Mouse (Mus musculus) erythroblast, adult 5-6 weeks (primary cell): ENCODE data around the gene Gm20379. TPM values are rescaled to one million over a fixed set of nuclear protein-coding genes. Genes with fewer than 3 reads are reported as not detected.

Experiments used
- ATAC-seq: replicated peaks from 2 replicates; pipeline ENCODE4 v1.8.0; 2016; ENCODE audit warnings: moderate number of reproducible peaks, mild to moderate bottlenecking, moderate TSS enrichment, inconsistent platforms; ENCODE audit not compliant: poor library complexity, low FRiP score, severe bottlenecking
- total RNA-seq, 2 experiments: library from RNA; stranded (forward) in 1 of 2; stranded (reverse) in 1 of 2; fragments of 150-400 nt in 1 of 2; fragments of 200-764, 138-1000 nt in 1 of 2; gene quantifications; 2 replicates each; pipeline versions ENCODE4 v1.2.3 to v1.2.4; 2015 to 2017; ENCODE audit warnings: low replicate concordance in 2 of 2

The Gm20379 gene
- total RNA-seq (2015; ENCODE audit: low replicate concordance) (not detected in 2 replicates), total RNA-seq (2017; ENCODE audit: low replicate concordance) (not detected in 2 replicates)

- no peak for ATAC-seq
Observed at GRCm38 (mm10) chr13:92305680-92306079, at the start of gene Gm20379. Gene Gm20379 (plus strand): TSS chr13:92305980.

GRCm38 (mm10) chr13:92261329-92261728 is 44.5 kb upstream of the Gm20379 start:
- no peak for ATAC-seq

DNA sequence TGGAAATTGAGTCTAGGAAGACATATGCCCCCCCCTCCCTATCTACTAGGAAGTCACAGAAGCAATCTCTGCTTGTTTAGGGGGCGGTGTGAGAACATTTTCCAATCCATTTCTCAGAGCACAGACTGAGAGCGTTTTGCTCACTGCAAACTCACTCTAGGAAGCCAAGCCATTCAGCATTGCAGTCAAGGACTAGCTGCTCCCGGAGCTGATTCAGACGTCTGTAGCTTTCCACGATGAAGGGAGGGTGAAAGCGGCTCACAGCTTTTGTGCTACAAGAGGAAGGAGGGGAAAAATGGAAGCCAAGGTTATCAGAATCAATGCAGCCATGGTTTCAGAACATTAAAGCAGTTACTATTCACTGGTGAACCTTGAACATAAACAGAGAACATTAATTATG is 42.2 kb upstream of the Gm20379 start:
- ATAC-seq = no peak

DNA sequence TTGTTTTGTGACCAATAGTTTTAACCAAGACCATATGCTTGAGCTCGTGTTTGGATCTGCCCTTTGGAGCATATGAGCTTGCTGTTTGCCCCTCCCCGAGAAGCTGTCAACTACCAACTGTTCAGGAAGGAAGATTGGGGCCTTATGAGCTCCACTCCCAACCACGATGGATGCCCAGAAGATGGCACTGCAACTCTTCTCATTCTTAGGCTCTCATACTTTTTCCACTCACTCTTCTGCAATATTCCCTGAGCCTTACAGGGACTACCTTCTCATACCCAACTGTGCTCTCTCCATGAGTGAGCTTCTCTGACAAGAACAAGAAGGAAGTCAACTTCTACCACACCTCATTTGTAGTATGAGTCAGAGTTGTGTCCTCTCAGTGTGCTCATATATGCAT is 38.7 kb upstream of the Gm20379 start:
- ATAC-seq = no peak

- peak; percentile 91 for ATAC-seq
Observed at GRCm38 (mm10) chr13:92274274-92275198, 31.2 kb upstream of the Gm20379 start.

- ATAC-seq = no peak
Observed at GRCm38 (mm10) chr13:92275292-92275691, 30.5 kb upstream of the Gm20379 start.

DNA sequence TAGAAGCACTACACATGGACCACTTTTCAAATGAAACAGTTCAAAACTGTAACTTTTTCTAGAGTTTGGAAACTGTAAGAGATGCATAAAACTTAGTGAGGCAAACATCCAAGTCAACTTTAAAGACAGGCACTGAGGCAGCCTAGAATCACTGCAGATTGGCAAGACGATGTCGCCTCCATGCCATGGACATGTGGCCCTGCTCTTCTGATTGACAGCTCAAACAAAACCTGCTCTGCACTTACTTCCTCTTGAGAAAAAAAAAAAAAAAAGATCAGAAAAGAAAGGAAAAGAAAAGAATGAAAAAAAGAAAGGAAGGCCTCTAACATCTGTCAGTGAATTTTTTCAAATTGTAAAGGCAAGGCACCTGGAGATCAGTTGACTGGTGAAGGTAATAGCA is 28.8 kb upstream of the Gm20379 start:
- no peak for ATAC-seq

GRCm38 (mm10) chr13:92291605-92292004 is 14.2 kb upstream of the Gm20379 start:
- no peak for ATAC-seq

DNA sequence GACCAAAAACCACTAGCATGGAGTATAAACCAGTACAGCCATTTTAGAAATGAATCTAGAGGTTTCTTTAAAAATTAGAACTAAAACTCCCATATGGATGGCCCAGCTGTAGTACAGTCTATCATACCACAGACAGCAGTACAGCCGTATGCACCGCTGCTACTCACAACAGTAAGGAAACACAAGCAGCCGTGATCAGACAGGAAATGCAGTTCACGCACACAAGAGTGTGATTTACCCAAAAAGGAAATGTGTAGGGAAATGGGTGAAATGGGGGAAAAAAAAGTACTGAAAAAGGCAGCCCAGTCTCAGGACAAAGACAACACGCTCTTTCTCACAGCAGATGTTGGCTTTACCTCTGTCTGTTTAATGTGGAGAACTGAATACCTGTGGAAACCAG is 11.9 kb upstream of the Gm20379 start:
- no peak for ATAC-seq

DNA sequence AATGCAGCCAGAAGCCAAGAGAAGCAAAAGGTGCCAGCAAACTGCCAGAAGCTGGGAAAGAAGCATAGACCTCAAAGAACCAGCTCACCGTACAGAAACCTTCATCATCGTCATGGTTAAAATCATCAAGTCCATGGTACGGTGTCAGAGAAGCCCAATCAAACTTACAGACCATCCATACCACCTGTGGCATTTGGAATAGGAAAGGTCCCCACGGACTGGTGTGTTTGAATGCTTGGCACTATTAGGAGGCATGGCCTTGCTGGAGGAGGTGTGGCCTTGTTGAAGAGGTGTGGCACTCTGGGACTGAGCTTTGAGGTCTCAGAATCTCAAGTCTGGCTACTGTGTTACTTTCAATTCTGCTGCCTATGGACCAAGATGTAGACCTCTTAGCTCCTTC is 9.3 kb upstream of the Gm20379 start:
- ATAC-seq = no peak

- no peak for ATAC-seq
Observed at GRCm38 (mm10) chr13:92297021-92297420, 8.8 kb upstream of the Gm20379 start.

DNA sequence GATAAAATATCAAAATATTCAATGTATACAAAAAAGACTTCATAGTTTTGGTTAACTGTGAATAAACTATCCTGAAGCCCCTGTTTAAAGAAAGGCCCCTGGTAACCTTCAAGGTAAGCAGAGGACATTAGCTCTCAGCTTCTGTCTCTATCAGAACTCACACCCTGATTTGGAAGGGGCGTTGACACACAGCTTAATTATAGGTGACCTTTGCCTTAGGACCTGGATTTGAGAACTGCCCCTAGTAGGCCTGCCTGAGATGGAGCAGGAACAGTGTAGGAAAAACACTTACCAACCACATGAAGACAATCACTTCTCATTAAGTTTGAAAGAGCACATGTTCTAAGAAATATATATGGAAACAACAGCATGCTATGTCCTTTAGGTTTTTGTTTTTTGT is 6.3 kb upstream of the Gm20379 start:
- ATAC-seq = no peak

DNA sequence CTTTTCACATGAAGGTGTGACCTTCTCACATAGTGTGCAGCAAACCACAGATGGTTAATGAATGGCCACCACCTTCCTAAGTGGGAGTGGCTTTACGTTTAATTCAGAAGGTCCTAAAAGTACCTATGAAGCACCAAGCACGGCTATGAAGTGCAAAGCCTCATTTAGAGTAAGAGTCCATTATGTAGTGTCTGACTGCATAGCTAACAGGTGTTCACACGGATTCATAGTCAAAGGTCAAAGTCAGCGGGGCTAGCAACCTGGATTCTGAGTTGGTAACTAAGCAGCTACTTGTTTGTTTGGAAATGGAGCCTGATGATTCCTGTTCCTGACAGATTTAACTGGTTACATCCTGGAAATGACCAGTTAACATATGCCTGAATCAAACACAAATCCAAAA is 4.0 kb upstream of the Gm20379 start:
- no peak for ATAC-seq

GRCm38 (mm10) chr13:92302466-92302865 is 3.3 kb upstream of the Gm20379 start:
- no peak for ATAC-seq

DNA sequence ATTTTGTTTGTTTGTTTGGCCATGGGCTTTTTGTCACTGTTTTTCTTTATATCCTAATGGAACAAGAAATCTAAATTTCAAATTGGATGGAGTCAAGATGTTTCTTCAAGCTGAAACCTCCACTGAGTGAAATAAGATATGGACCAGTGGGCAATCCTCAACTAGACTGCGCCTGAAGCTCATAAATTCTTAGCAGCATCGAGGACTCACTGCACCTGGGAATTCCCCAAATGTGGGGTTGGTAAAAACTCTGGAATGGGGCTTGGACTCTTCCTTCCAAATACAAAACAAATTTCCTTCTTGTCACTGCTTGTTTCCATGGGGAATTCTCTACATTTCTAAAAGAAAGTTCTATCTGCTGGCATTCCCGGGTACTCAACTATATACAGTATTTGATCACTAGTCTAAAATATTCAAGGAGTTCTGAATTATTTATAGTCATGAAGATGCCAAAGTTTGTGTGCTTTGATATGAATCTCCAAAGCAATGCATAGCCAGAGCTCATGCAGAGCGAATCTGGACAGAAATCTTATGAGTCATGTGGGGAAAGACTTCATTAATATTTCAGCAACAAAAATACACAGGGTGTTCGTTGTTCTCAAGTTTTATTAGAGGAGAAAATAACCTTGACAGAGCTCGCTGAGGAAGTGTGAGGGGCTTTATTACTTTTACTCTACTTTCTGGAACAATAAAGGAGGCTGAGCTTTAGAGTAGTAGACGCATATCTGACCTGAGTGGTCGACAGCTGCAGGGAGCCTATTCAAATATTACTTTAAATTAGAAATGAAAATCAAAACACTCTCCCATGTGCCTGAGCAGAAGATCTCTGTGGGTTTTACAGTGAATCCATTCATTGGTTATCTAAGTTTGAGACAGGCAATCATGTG is 2.5 kb upstream of the Gm20379 start:
- no peak for ATAC-seq

DNA sequence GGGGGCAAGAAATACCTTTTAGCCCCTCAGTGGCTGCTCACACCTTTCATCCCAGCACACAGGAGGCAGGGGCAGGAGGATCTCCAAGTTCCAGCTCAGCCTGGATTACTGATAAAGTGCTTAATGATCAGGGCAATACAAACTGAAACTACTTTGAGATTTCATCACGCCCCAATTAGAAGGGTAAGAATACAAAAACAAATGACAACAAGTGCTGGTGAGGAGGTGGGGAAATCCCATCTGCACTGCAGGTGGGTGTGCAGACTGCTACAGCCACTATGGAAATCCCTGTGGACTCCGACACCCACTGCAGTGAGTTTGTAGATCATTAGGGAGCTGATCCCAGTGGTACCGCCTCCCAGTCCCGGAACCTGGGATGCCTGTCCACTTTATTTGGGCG is 1.5 kb upstream of the Gm20379 start:
- ATAC-seq = no peak

DNA sequence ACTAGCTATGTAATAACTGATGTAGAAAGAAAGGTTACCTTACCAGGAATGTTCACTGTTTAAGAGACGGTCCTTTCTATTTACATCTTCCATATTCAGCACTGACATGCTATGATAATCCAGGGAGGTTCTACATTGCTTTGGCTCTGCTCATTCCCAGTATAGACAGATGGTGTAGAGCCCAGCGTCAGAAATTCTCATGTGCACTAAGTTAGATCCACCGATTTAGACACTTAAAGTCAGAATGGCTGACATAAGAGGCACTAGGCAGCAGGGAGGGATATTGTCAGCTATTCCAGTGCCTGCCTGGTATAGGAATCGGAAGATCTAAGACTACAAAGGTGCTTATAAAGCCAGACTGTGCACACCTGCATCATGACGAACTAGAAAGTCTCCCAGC is 8.8 kb downstream of the Gm20379 start:
- no peak for ATAC-seq

DNA sequence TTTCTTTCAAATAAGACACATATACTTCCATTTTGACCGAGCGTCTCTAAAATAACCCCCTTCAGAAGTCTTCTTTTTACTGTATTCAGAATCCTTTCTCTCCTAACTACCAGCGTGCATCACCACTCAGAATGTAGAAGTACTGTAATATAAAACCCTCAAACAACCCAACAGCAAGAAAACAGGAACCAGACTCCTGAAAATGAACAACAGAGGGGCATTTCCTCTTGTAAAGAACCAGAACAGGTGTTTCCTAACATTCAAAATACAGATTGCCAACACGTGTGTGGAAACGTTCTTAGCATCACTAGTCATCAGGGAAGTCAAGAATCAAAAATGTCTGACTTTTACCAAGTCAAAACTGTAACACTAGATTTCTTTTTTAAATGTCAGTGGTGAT is 15.0 kb downstream of the Gm20379 start:
- no peak for ATAC-seq

- no peak for ATAC-seq
Observed at GRCm38 (mm10) chr13:92326030-92326429, 20.2 kb downstream of the Gm20379 start.

DNA sequence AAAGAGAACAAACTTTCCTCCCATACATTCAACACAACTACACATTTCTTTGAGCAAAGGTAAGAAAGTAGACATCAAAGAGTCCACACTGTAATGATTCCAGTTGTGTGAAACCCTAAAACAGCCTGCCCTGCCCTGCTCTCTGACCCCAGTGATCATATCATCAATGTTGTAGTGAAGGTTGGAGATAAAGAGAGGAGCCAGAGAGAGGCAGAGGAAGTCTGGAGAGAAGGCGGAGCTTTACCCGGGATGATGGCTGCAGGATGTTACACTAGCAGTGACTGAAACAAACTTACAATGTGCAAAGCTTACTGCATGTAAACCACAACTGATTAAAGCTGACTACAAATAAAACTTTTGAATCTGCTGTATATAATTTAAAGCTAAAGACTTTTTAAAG is 22.2 kb downstream of the Gm20379 start:
- no peak for ATAC-seq

DNA sequence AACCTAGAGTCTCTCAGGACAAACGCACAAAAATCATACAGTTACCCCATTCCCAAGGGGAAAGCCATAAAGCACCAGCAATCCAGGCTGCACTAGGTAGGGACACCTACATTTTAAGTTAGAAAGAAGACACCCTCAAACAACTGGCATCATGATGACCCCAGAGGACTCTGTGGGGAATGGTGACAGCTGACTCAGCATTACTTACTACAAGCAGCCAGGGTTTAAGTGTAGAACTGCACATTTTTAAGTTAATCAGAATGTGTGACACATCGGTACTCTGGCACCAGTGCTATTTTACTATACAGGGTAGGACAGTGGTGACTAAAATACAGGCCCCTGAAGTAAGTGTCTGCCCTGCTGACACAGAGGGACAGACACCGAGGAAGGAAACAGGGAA is 24.8 kb downstream of the Gm20379 start:
- ATAC-seq = no peak
